Mouse (Mus musculus): ENCODE data around the gene Odc1. TPM values are rescaled to one million over a fixed set of nuclear protein-coding genes. Genes with fewer than 3 reads are reported as not detected.
"Not testable (repeated sequence)": the region's sequence is repeated elsewhere in the genome, so short reads cannot be mapped to it uniquely, and the experiment has no call there.

Odc1 gene
- 36.5 and 42.5 TPM in 2 replicates for total RNA-seq (2015)
- total RNA-seq (2017), result 60.4 and 70.8 TPM in 2 replicates

- peak; percentile 85 for ATAC-seq (ENCODE audit: poor library complexity, severe bottlenecking)
These were observed at the start of gene Odc1 for GRCm38 (mm10) chr12:17544209-17545106. Gene Odc1, plus strand, starts transcription at chr12:17544794.

GRCm38 (mm10) chr12:17494809-17495208 is 49.8 kb upstream of the Odc1 start:
- ATAC-seq (ENCODE audit: poor library complexity, severe bottlenecking), result peak; percentile 45; the same call in 1 of the 2 replicates

GRCm38 (mm10) chr12:17495858-17496451 is 48.6 kb upstream of the Odc1 start:
- no peak for ATAC-seq (ENCODE audit: poor library complexity, severe bottlenecking)

- 0 out of 2 replicates have a peak, but pooled peaks have one; percentile 7 for ATAC-seq (ENCODE audit: poor library complexity, severe bottlenecking)
These were observed 38.9 kb upstream of the Odc1 start for GRCm38 (mm10) chr12:17505620-17506074.

- ATAC-seq (ENCODE audit: poor library complexity, severe bottlenecking), result 0 out of 2 replicates have a peak, but pooled peaks have one; percentile 21
These were observed 38.2 kb upstream of the Odc1 start for GRCm38 (mm10) chr12:17506117-17506993.

- ATAC-seq (ENCODE audit: poor library complexity, severe bottlenecking), result peak; percentile 36
These were observed 37.5 kb upstream of the Odc1 start for GRCm38 (mm10) chr12:17506994-17507542.

GRCm38 (mm10) chr12:17509310-17509709 is 35.3 kb upstream of the Odc1 start:
- no peak for ATAC-seq (ENCODE audit: poor library complexity, severe bottlenecking)

GRCm38 (mm10) chr12:17510158-17510557 is 34.4 kb upstream of the Odc1 start:
- ATAC-seq (ENCODE audit: poor library complexity, severe bottlenecking), result peak; percentile 80

GRCm38 (mm10) chr12:17511019-17511418 is 33.6 kb upstream of the Odc1 start:
- peak; percentile 28 for ATAC-seq (ENCODE audit: poor library complexity, severe bottlenecking)

- no peak for ATAC-seq (ENCODE audit: poor library complexity, severe bottlenecking)
These were observed 15.4 kb upstream of the Odc1 start for GRCm38 (mm10) chr12:17529180-17529579.

GRCm38 (mm10) chr12:17529726-17530125 is 14.9 kb upstream of the Odc1 start:
- ATAC-seq (ENCODE audit: poor library complexity, severe bottlenecking), result no peak

GRCm38 (mm10) chr12:17530825-17531224 is 13.8 kb upstream of the Odc1 start:
- ATAC-seq (ENCODE audit: poor library complexity, severe bottlenecking), result peak; percentile 92

- no peak for ATAC-seq (ENCODE audit: poor library complexity, severe bottlenecking)
These were observed 8.4 kb upstream of the Odc1 start for GRCm38 (mm10) chr12:17536222-17536621.

- no peak for ATAC-seq (ENCODE audit: poor library complexity, severe bottlenecking)
These were observed 7.4 kb upstream of the Odc1 start for GRCm38 (mm10) chr12:17537147-17537546.

- ATAC-seq (ENCODE audit: poor library complexity, severe bottlenecking), result peak; percentile 47; the same call in 1 of the 2 replicates
These were observed 6.5 kb upstream of the Odc1 start for GRCm38 (mm10) chr12:17538087-17538486.

GRCm38 (mm10) chr12:17539041-17539440 is 5.6 kb upstream of the Odc1 start:
- no peak for ATAC-seq (ENCODE audit: poor library complexity, severe bottlenecking)

GRCm38 (mm10) chr12:17540040-17540552 is 4.5 kb upstream of the Odc1 start:
- ATAC-seq (ENCODE audit: poor library complexity, severe bottlenecking), result no peak

- peak; percentile 34 for ATAC-seq (ENCODE audit: poor library complexity, severe bottlenecking)
These were observed 545 bp downstream of the Odc1 start for GRCm38 (mm10) chr12:17545107-17545571.

GRCm38 (mm10) chr12:17545884-17546283 is 1.3 kb downstream of the Odc1 start:
- no peak for ATAC-seq (ENCODE audit: poor library complexity, severe bottlenecking)

GRCm38 (mm10) chr12:17547552-17547951 is 3.0 kb downstream of the Odc1 start:
- ATAC-seq (ENCODE audit: poor library complexity, severe bottlenecking), result not testable (repeated sequence)

All from megakaryocyte, adult 5-6 weeks (primary cell).